Mouse (Mus musculus) kidney, adult 2 months (tissue): ENCODE results near the gene Cavin2.

ENCODE experiments used
- CTCF ChIP-seq: fragments of 200-500 bp; conservative IDR thresholded peaks from 2 replicates; pipeline ENCODE4 v1.5.1; 2011; ENCODE audit warnings: low read depth, mild to moderate bottlenecking, control low read depth, low read length, moderate library complexity, mixed read lengths; ENCODE audit not compliant: insufficient read depth, insufficient read length
- POLR2A ChIP-seq: fragments of 200-500 bp; IDR thresholded peaks from one replicate; pipeline ENCODE4 v1.6.1; 2011; ENCODE audit warnings: low read depth, low read length, control low read depth

DNA sequence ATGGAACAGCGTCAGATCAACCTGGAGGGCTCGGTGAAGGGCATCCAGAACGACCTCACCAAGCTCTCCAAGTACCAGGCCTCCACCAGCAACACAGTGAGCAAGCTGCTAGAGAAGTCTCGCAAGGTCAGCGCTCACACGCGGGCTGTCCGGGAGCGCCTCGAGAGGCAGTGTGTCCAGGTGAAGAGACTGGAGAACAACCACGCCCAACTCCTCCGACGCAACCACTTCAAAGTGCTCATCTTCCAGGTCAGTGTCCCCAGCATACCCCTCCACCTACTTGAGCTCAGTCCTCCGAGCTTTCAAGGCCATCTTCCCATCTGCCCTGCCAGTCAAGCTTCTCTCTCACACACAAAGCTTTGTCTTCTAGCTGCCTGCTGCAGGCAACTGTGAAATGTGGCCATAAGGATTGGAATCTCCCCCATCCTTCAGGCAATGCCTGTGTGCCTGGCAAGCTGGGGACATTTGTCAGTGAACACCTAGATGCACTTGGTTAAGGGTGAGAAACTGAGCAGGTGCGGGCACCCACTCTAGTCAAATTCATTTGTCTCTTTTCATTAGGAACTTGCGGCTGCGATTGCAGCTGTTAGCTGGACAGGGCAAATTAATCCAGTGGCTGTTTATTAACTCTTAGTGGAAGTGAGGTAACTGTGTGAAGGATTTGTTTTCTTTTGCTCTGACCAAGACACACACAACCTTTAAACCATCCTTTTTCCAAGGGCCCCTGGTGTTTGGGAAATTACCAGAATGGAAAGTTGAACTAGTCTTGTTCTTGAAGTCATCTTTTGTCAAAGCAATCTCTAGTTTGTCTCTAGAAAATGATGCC, 907 bp downstream of the Cavin2 start:
- TF ChIP-seq CTCF (no peak), POLR2A (no peak)
